Mouse (Mus musculus) ovary, adult 18-20 months (tissue): ENCODE measurements around the gene Gins3.
"Not testable (repeated sequence)": the region's sequence is repeated elsewhere in the genome, so short reads cannot be mapped to it uniquely, and the experiment has no call there.

Source experiments
- DNase-seq: peaks from one replicate; pipeline ENCODE4 v3.0.0; 2022; ENCODE audit warnings: low spot score, mixed read lengths

Gins3 gene

DNA sequence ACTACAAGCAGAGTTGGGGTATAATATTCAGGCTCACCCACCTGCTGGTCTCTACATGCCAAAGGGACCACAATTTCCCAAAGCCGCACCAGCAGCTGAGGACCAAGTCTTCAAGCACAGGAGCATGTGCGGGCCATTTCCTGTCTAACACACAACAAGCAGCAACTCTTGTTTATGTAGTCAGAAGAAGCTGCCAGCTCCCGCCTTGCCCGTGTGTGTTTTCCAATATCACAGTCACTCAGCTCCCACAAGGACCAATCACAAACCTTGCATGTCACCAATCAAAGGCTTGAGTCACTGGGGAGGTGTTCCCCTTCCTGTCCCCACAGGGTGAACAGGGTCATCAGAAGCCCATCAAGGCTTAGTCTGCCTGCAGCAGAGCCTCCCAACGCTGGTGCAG is 20.1 kb downstream of the Gins3 start:
- no peak for DNase-seq

DNA sequence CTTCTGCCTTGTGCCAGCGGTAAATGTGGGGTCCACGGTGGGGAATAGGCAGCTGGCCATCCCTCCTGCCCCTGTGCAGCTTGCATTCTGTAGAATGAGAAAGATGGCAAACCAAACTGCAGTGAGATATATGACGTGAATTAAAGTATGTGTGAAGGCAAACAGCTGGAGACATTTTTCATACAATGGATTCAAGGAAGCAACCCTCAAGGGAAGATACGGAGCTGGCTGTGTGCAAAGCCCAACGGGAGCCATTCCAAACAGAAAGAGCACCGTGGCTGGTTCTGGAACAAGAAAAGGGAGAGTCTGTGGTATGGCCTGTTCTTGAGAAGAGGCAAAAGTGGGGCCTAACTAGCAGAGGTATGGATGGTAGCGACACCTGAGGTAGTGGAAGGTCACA is 22.6 kb downstream of the Gins3 start:
- DNase-seq = no peak

DNA sequence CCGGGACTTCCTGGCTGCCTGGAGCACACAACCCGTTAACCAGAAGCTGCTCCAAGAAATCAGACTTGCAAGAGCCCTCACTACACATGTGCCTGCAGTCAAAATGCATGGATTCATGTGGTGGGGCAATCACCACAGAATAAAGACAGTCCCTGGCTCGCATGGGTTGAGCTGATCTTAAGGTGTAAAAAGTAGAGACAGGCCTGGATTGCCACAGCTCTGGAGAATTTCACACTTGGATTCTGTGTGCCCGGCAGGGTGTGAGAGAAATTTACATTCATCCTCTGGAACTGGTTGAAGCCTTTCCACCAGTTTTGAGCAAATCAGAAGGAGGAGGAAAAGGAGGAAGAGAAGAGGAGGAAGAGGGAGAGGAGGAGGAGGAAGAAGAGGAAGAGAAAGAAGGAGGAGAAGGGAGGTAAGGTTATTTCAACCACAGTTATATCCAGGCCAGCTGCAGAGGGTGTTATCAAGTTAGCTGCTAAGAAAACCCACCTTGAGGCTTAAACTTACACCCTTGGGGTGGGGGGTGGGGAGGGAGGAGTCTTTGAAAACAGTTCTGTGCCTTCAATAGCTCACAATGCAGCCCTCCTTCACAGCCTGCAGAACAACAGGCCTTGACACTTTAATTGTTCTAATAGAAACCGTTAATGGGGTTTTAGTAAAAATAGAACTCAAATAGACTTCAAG is 23.2 kb downstream of the Gins3 start:
- DNase-seq = no peak

- no peak for DNase-seq
These were observed 24.3 kb downstream of the Gins3 start for GRCm38 (mm10) chr8:95657523-95657922.

- DNase-seq = no peak
These were observed 27.2 kb downstream of the Gins3 start for GRCm38 (mm10) chr8:95660334-95660882.

DNA sequence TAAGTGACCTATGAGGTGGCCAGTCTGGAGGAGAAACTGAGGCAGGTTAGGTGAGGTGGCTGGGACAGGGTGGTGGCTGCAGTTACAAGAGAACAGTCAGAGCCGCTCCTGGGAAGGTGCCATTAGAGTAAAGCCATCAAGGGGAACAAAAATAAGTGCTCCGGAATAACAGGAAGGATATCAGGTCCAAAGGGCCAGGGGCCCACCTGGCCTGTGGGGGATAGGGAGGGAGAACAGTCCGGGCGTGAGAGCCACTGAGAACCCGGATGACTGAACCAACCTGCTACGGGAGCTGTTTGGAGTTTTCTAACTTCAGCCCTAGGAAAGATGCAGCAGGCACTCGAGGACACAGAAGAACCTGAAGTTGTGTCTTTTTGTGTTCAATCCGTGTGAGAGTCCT is 27.8 kb downstream of the Gins3 start:
- no peak for DNase-seq

- no peak for DNase-seq
These were observed 28.3 kb downstream of the Gins3 start for GRCm38 (mm10) chr8:95661575-95661974.

- no peak for DNase-seq
These were observed 29.8 kb downstream of the Gins3 start for GRCm38 (mm10) chr8:95662885-95663598.

DNA sequence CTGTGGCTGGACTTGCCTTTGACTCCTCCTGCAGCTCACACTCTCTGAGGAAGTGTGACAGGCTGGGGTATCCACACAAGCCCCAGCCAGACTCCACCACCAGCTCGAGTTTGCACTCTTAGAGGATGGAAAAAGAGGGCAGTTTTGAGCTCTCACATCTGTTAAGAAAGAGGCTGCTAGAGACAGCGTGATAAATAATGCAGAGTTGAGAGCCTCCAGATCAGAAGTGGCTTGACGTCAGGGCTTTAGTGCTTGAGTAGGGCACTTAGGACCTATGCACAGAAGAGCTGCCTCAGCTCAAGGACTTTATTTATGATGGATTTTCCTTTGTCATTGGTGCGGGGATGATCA is 30.3 kb downstream of the Gins3 start:
- no peak for DNase-seq

DNA sequence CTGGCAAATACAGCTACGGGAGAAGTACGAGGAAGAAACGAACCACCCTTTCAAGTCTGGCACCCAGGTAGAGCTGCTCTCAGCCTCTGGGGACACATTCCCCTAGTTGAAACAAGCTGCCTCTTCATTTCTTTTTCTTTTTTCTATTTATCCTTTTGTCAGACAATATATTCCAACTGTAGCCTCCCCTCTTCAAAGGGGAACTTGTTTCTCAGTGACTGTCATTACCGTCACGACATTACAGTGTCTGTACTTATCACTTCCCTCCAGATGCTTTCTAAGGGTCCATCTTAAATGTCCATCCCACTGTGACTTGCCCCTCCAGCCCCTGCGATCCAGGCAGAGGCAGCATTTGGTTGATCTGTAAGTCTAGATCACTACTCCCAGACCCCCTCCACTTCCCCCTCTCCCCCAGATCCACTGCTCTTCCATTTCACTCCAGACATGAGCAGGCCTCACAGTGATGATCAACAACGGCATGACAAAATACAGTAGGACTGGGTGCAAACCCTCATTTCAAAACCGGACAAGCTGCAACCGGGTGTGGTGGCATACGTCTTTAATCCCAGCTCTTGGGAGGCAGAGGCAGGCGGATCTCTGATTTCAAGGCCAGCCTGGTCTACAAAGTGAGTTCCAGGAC is 32.7 kb downstream of the Gins3 start:
- not testable (repeated sequence) for DNase-seq

- DNase-seq = no peak
These were observed 35.1 kb downstream of the Gins3 start for GRCm38 (mm10) chr8:95668163-95668958.

DNA sequence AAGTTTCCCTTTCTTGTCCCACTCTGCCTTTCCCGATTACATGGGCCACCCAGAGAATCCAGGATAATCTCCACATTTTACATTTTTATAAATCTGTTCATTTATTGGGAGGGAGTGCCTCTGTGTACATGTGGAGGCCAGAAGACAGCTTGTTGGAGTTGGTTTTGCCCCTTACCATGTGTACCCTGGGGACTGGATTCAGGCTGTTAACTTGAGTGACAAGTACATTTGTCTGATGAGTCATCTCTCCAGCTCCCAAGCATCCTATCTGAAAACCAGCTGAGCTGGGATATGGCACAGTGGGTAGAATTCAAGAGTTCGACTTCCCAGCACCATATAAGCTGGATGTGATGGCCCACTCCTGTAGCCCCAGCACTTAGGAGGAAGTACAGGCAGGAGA is 36.7 kb downstream of the Gins3 start:
- no peak for DNase-seq

DNA sequence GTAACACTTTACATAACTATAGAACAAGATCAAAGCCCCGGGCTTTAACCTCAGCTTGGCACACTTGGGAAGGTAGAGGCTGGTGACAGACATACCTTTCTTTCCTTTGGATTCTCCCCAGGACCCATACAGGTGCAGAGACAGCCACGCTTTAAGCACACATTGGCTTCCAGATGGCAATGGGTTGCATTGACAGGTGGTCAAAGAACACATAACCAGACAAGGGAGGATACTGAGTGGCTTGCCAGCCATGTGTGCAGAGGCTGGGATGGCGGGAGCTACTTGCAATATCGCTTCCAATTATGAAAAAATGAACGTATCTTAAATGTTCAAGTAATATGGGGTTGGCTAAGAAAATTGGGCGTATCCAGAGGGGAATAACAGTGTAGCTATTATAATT is 38.6 kb downstream of the Gins3 start:
- no peak for DNase-seq

- DNase-seq = no peak
These were observed 39.6 kb downstream of the Gins3 start for GRCm38 (mm10) chr8:95672811-95673210.

DNA sequence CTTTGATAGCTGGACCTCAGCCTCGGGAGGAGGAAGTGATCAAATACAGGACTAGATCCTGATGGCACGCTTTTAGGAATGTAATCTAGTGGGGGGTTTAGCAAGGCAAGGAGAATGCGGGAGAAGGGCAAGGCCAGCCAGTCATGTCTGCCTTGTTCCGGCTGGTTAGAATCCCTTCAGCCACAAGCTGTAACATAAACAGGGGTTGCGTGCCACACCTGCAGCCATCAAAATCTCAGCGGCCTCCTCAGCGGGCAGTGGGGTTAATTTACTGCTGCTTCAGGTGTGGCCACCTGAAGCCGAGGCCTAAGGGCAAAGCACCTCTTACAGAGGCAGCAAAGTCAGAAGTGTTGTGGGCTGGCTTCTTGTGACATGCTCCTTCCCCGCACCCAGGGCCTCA is 43.4 kb downstream of the Gins3 start, which contains the start of gene Ndrg4:
Ndrg4 (plus strand) TSS at position 350 of the 400 bp plus-strand sequence.
- DNase-seq = no peak

DNA sequence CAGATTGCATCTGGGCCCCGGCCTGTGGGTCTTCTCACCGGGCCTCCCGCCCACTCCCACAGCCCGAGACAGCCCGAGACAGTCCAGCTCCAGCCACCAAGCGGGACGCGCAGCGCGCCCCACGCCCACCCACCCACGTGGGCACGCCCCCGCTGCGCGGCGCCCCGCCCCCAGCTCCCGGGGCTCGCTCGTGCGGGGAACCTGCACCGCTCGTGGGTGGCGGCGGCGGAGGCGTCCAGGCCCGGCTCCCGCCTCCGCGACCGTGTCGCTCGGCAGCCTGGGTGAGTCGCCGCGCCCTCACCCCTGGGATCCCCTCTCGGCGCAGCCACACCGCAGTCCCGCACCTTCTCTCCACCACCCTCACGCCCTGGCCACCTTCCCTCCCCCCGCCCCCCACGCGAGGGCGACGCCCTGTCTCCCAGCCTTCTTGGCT is 44.4 kb downstream of the Gins3 start:
- no peak for DNase-seq

DNA sequence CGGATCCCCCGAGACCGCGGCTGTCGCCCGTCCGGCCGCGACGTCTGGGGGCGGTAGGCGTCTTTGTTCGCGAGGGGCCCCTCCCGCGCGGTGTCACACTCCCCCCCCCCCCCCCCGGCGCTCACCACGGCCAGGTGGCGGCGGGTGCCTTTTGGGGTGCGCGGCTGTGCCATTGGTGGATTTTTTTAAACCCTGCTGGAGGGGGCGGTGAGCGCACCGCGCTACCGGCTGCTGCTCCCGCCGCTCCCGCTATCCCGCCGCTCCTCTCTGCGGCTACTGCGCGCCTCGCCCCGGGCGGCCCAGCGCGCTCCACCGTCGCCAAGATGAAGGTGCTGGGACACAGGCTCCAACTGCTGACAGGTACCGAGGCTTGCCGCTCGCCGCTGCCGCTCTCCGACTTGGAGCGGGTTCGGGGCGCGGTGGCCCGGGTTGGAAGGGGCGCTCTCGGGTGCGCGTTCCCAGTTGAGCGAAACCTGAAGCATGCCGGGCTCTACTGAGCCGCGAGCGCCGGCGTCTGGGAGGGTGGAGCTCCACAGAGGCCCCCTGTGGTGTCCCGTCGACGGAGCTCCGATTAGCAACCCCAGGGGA is 44.9 kb downstream of the Gins3 start:
- no peak for DNase-seq

DNA sequence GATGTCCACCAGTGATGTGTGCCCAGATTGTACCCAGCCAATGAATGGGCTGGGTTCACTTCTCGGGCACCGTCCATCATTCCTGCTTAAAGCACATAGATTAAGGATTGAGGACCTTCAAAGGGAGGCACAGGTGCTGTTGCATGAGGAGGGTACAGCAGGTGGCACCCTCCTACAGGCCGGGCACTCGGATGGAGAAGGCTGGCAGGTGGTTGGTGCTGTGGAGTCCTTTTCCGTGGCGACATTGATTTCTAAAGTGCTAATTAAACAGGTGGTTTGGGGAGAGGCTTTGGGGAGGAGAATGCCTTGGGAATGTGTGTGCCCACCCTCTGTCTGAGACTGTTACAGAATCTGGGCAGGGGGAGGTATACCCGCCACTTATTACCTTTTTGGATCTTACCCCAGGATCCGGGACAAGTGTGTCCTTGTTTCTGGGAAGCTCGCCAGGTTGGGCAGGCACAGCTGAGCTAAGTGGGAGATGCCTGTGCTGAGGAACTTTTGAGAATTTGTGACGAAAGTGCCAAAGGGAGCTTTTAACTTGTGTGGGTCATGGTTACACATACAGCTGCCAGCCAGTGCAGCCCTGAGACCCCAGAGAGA is 54.9 kb downstream of the Gins3 start:
- no peak for DNase-seq

GRCm38 (mm10) chr8:95690929-95691541 is 57.8 kb downstream of the Gins3 start:
- DNase-seq = no peak

DNA sequence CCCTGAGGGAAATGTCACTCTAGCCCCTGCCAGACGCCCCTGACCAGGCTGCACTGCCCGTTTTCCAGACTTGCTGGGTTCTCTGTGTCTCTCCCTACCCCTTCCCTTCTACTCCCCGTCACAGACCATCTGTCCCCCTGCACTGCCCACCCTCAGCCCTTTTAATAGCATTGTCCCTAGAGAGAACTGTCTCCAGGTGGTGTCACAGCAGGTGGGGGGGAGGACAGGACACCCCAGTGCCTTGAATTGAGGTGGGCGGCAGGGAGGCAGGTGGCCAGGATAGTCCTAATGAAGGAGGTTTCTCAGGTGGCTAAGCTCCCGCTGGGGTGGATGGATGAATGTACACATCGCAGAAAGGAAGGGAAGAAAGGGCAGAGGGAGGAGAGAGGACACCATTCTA is 61.4 kb downstream of the Gins3 start:
- DNase-seq = no peak
